ENCODE assay signal across 8 mouse cellular contexts in genomic region chr7:19589917-19590316, GRCm38 (mm10). TPM values are rescaled to one million over a fixed set of nuclear protein-coding genes. Genes with fewer than 3 reads are reported as not detected.
DNase-seq lines count a peak whose midpoint lies in the region; ATAC-seq lines count a peak whose summit lies in the region.

No protein-coding gene starts in this region.

- H3K4me3 ChIP-seq in heart, embryonic 11.5 days (ENCODE audit: low read depth, low read length), result no peak overlapping the region

- peak; percentile 94 for DNase-seq in heart, adult 11 months
- peak; percentile 92 for DNase-seq in cerebellum, adult 9-10 months
- DNase-seq in frontal cortex, adult 2 months (ENCODE audit: extremely low spot score in 1 of 2, low spot score in 1 of 2), result peak; percentile 74 to 88
- peak; percentile 89 for DNase-seq in induced T-regulatory cell, adult 2 months (ENCODE audit: low read depth)
- DNase-seq in left cerebral cortex, adult 18-20 months (ENCODE audit: low spot score in 2 of 2), result peak; percentile 78 to 85
- peak; percentile 41 to 72 for DNase-seq in right cerebral cortex, postnatal 36 days (ENCODE audit: low spot score in 2 of 2)

- no peak for ATAC-seq in heart, embryonic 11.5 days (replicated peaks; ENCODE audit: insufficient number of reproducible peaks, low FRiP score, low TSS enrichment)
- peak; percentile 93 for ATAC-seq in megakaryocyte, adult 5-6 weeks (ENCODE audit: poor library complexity, severe bottlenecking)

- H3K27me3 ChIP-seq in heart, embryonic 11.5 days (ENCODE audit: control insufficient read depth, insufficient read depth, low read length), result no peaks in the 10 kb centered on the region

- H3K27ac ChIP-seq in heart, embryonic 11.5 days (ENCODE audit: low read depth, low read length), result no peak overlapping the region

- no peak overlapping the region for H3K9ac ChIP-seq in heart, embryonic 11.5 days (ENCODE audit: low read depth, low read length)

- no peaks in the 10 kb centered on the region; the same call in 1 of the 2 replicates for H3K4me1 ChIP-seq in heart, embryonic 11.5 days (ENCODE audit: control insufficient read depth, insufficient read depth, low read length)

- WGBS in heart, embryonic 11.5 days (ENCODE audit: insufficient replicate concordance), result 52% methylated on average over 3 of the region's 3 CpGs

- no peak overlapping the region for H3K4me2 ChIP-seq in heart, embryonic 11.5 days

- H3K36me3 ChIP-seq in heart, embryonic 11.5 days (ENCODE audit: control insufficient read depth, insufficient read depth, low read length), result peaks cover 68% of the 10 kb centered on the region

- no peaks in the 10 kb centered on the region for H3K9me3 ChIP-seq in heart, embryonic 11.5 days (replicated peaks; ENCODE audit: control insufficient read depth, low read length)

RNA-seq across cellular contexts. Expression of gene Gemin7, which starts 12.5 kb away (rescaled TPM):
- 141 and 157 TPM in 2 replicates for polyA plus RNA-seq in heart, embryonic 11.5 days (2014; fragmentation: Nextera tagmentation; extraction: Ambion mirVana)
- polyA plus RNA-seq in frontal cortex, adult 2 months (2012; rRNA removed), result 47.9 and 49.9 TPM in 2 replicates
- total RNA-seq in left cerebral cortex, adult 18-20 months (2021), result 10 to 100 TPM; 51.0 to 53.7 TPM
- 78.2 and 107 TPM in 2 replicates for total RNA-seq in megakaryocyte, adult 5-6 weeks (2015)
- 39.9 and 49.3 TPM in 2 replicates for total RNA-seq in megakaryocyte, adult 5-6 weeks (2017)

RNA-seq across cellular contexts. Expression of gene Zfp296, which starts 12.8 kb away (rescaled TPM):
- 0.30 TPM in 1 of 2 replicates, not detected in the other for polyA plus RNA-seq in heart, embryonic 11.5 days (2014; fragmentation: Nextera tagmentation; extraction: Ambion mirVana)
- polyA plus RNA-seq in frontal cortex, adult 2 months (2012; rRNA removed), result 2.0 and 2.9 TPM in 2 replicates
- 1 to 10 TPM; 2.0 to 2.7 TPM for total RNA-seq in left cerebral cortex, adult 18-20 months (2021)
- 4.5 and 5.4 TPM in 2 replicates for total RNA-seq in megakaryocyte, adult 5-6 weeks (2015)
- total RNA-seq in megakaryocyte, adult 5-6 weeks (2017), result 3.2 and 4.8 TPM in 2 replicates

RNA-seq across cellular contexts. Expression of gene Clasrp, which starts 14.4 kb away (rescaled TPM):
- 33.2 and 34.3 TPM in 2 replicates for polyA plus RNA-seq in heart, embryonic 11.5 days (2014; fragmentation: Nextera tagmentation; extraction: Ambion mirVana)
- polyA plus RNA-seq in frontal cortex, adult 2 months (2012; rRNA removed), result 152 and 164 TPM in 2 replicates
- 10 to 100 TPM; 70.4 to 87.0 TPM for total RNA-seq in left cerebral cortex, adult 18-20 months (2021)
- 15.8 and 23.4 TPM in 2 replicates for total RNA-seq in megakaryocyte, adult 5-6 weeks (2015)
- total RNA-seq in megakaryocyte, adult 5-6 weeks (2017), result 28.8 and 32.6 TPM in 2 replicates

RNA-seq across cellular contexts. Expression of gene Ppp1r37, which starts 27.0 kb away (rescaled TPM):
- polyA plus RNA-seq in heart, embryonic 11.5 days (2014; fragmentation: Nextera tagmentation; extraction: Ambion mirVana), result 2.3 and 5.2 TPM in 2 replicates
- 131 and 146 TPM in 2 replicates for polyA plus RNA-seq in frontal cortex, adult 2 months (2012; rRNA removed)
- 100 to 1,000 TPM; 139 to 147 TPM for total RNA-seq in left cerebral cortex, adult 18-20 months (2021)
- total RNA-seq in megakaryocyte, adult 5-6 weeks (2015), result 10.4 and 13.1 TPM in 2 replicates
- 14.1 and 14.3 TPM in 2 replicates for total RNA-seq in megakaryocyte, adult 5-6 weeks (2017)

RNA-seq across cellular contexts. Expression of gene Relb, which starts 39.3 kb away (rescaled TPM):
- polyA plus RNA-seq in heart, embryonic 11.5 days (2014; fragmentation: Nextera tagmentation; extraction: Ambion mirVana), result 3.3 and 3.7 TPM in 2 replicates
- 6.1 and 6.5 TPM in 2 replicates for polyA plus RNA-seq in frontal cortex, adult 2 months (2012; rRNA removed)
- total RNA-seq in left cerebral cortex, adult 18-20 months (2021), result 1 to 10 TPM; 7.5 to 8.1 TPM
- total RNA-seq in megakaryocyte, adult 5-6 weeks (2015), result 8.3 and 8.6 TPM in 2 replicates
- total RNA-seq in megakaryocyte, adult 5-6 weeks (2017), result 9.3 and 10.3 TPM in 2 replicates
